Mouse (Mus musculus) bone marrow, adult 2 months (tissue): Measurements from ENCODE around the gene Fgf15.

Experiments
- CTCF ChIP-seq: fragments of 200-500 bp; IDR thresholded peaks from 2 replicates; pipeline ENCODE4 v1.5.1; 2011; ENCODE audit warnings: low read length, control low read depth; ENCODE audit not compliant: control insufficient read depth, insufficient read depth
- POLR2A ChIP-seq: fragments of 200-500 bp; IDR thresholded peaks from 2 replicates; pipeline ENCODE4 v1.6.1; 2011; ENCODE audit warnings: low read depth, mild to moderate bottlenecking, control low read depth, low read length, borderline replicate concordance; ENCODE audit not compliant: control insufficient read depth

DNA sequence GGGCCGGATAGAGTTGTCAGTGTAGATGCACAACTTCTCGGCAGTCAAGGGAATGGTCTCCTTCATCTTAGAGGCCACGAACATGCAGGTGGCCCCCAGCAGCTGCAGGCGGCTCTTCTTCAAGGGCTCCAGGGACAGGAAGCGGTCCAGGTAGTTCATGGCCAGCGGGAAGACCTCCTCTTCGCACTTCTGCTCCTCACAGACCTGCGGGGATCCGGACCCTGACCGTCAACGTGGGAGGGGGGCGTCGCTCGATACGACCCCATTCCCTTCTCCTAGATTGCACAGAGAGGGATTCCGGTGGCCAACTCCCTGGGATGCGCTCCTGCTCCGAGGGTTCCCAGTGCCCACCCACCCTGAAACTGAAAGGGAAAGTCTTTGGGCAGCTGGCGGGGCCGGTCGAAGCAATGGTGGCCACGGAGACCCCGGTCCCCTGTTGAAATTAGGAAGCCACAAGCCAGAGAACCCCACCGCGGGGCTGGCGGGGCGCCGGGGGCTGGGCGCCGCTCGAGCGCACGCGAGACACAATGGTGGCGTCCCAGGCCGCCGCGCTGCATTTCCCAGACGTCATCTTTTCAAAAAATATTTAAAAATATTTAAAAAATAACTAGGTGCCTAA, 41.7 kb downstream of the Fgf15 start:
- TF ChIP-seq CTCF (no peak), POLR2A (no peak)
